Mouse (Mus musculus): Measurements from ENCODE around the gene Ccdc32. TPM values are rescaled to one million over a fixed set of nuclear protein-coding genes. Genes with fewer than 3 reads are reported as not detected.
A peak's percentile ranks its signal among the peaks of the same experiment; 100 is the strongest.
"Not testable (repeated sequence)": the region's sequence is repeated elsewhere in the genome, so short reads cannot be mapped to it uniquely, and the experiment has no call there.

Gene Ccdc32
- polyA plus RNA-seq, 1 experiment from 2014 or later = 16.3 TPM

DNA sequence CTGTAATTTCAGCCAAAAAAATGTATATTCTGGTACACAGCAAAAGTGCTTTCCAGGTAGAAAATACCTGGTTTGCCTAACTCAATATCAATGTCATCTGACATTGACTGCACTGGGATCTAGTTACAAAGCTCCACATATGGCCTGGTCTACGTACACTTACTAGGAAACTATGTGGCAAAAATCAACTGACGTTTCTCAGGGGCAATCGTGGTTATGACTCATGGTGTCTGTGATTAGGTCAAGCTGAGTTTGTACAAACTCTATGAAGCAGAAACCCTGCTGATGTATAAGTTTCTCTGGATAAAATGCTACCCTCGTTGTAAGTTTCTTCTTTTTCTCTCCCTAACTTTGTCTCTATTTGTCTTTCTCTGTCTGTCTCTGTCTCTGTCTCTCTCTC lies 3.0 kb upstream of the Ccdc32 start:
- 61% methylated on average over 4 of the region's 4 CpGs for WGBS
- Histone ChIP-seq H3K27ac (ENCODE audit: poor library complexity, severe bottlenecking) (no peak overlapping the region), H3K27me3 (replicated peaks) (no peaks in the 10 kb centered on the region), H3K9ac (no peak overlapping the region), H3K4me2 (no peak overlapping the region), H3K4me3 (no peak overlapping the region), H3K36me3 (peaks cover 5% of the 10 kb centered on the region), H3K9me3 (replicated peaks) (no peaks in the 10 kb centered on the region), H3K4me1 (replicated peaks) (peaks cover 15% of the 10 kb centered on the region)
- no peak for ATAC-seq (ENCODE audit: insufficient number of reproducible peaks, low FRiP score)

DNA sequence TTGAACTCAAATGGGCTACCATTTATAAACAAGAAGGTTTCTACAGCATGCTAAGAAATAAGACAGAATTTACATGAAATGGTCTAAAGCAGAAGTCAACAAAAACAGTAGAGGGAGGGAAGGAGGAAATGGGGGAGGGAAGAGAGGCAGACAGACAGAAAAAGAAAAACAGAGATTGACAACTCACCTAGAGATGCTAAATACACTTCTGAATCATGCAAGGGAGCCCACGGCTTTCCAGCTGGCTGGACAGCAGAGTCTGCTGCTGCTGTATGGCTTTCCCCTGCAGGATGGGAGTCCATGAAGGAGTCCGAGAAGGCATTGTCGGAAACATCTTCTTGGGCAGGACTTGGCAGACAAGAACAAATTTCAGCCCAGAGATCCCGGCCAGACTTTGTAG lies 2.2 kb downstream of the Ccdc32 start:
- Histone ChIP-seq H3K9me3 (replicated peaks) (no peaks in the 10 kb centered on the region), H3K36me3 (peaks cover 34% of the 10 kb centered on the region), H3K4me3 (no peak overlapping the region), H3K27me3 (replicated peaks) (no peaks in the 10 kb centered on the region), H3K4me2 (no peak overlapping the region), H3K4me1 (replicated peaks) (peaks cover 9% of the 10 kb centered on the region), H3K27ac (ENCODE audit: poor library complexity, severe bottlenecking) (no peak overlapping the region), H3K9ac (no peak overlapping the region)
- ATAC-seq (ENCODE audit: insufficient number of reproducible peaks, low FRiP score) = no peak
- WGBS = 90% methylated on average over 4 of the region's 4 CpGs

DNA sequence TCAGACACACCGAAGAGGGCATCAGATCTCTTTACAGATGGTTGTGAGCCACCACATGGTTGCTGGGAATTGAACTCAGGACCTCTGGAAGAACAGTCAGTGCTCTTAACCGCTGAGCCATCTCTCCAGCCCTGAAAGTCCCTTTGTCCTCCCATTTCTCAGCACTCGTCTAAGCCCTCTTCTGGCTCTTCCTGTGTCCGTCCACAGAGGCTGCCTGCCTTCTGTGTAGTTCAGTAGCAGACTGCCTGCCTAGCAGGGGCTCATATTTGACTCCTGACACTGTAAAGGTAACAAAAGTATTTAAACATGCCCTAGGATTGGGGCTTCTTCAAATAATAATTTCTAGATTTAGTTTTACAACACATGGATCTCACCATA lies 4.0 kb downstream of the Ccdc32 start:
- H3K27ac ChIP-seq (ENCODE audit: poor library complexity, severe bottlenecking) = no peak overlapping the region
- ATAC-seq (ENCODE audit: insufficient number of reproducible peaks, low FRiP score) = no peak
- H3K9ac ChIP-seq = no peak overlapping the region
- H3K4me1 ChIP-seq (replicated peaks) = peaks cover 9% of the 10 kb centered on the region
- H3K9me3 ChIP-seq (replicated peaks) = no peaks in the 10 kb centered on the region
- H3K36me3 ChIP-seq = peaks cover 47% of the 10 kb centered on the region
- WGBS = 69% methylated on average over 4 of the region's 4 CpGs
- no peaks in the 10 kb centered on the region for H3K27me3 ChIP-seq (replicated peaks)
- H3K4me3 ChIP-seq = no peak overlapping the region
- H3K4me2 ChIP-seq = no peak overlapping the region

DNA sequence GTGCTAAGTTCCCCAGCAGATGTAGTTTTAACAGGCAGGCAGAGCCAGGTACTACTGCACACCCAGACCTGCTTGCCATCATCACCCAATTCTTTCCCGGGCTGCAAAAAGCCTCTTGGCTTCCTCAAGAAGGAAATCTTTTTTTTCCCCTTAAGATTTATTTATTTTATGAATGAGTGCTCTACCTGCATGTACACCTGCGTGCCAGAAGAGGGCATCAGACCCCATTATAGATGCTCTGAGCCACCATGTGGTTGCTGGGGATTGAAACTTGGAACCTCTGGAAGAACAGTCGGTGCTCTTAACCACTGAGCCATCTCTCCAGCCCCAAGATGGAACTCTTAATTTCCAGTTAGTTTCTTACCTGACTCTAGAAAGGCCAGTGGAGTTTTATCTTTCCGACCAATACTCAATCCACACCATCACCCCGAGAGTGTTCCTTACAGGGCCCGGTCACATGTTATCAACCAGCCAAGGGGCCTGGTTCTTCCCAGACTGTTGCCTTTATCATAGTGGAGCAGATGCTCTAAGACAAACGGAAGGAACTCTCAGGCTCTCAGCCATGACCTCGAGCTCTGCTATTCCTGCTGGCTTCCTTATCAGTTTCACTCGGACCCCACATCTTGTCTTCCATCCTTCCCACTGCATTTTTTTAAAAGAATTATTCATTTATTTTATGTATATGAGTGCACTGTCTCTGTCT lies 4.5 kb downstream of the Ccdc32 start:
- Histone ChIP-seq H3K36me3 (peaks cover 50% of the 10 kb centered on the region), H3K9ac (no peak overlapping the region), H3K9me3 (replicated peaks) (no peaks in the 10 kb centered on the region), H3K27me3 (replicated peaks) (no peaks in the 10 kb centered on the region), H3K4me3 (no peak overlapping the region), H3K4me1 (replicated peaks) (peaks cover 9% of the 10 kb centered on the region), H3K27ac (ENCODE audit: poor library complexity, severe bottlenecking) (no peak overlapping the region), H3K4me2 (no peak overlapping the region)
- WGBS = 50% methylated on average over 9 of the region's 9 CpGs
- no peak for ATAC-seq (ENCODE audit: insufficient number of reproducible peaks, low FRiP score)

DNA sequence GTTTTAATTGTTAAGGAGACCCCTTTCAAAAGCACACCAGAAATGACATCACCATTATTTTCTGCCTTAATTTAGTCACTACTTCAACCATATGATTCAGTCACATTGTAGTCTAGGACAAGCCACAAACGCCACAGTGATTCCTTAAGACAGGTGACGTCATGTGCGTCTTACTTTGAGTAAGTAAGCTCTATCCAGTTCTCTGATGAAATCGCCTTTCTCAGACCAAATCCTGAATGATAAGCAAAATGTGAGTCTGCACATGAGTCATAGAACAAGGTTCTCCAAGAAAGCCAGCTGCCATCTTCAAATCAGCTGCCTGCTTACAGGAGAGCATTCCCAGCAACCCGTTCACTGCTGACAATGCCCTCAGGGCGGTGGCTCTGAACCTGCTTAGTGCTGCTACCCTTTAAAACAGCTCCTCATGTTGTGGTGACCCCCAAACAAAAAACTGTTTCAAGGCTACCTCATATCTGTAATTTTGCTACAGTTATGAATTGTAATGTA lies 6.0 kb downstream of the Ccdc32 start:
- H3K9me3 ChIP-seq (replicated peaks) = no peaks in the 10 kb centered on the region
- no peaks in the 10 kb centered on the region for H3K27me3 ChIP-seq (replicated peaks)
- H3K9ac ChIP-seq = no peak overlapping the region
- H3K4me1 ChIP-seq (replicated peaks) = peaks cover 17% of the 10 kb centered on the region
- H3K36me3 ChIP-seq = peaks cover 52% of the 10 kb centered on the region
- no peak overlapping the region for H3K4me3 ChIP-seq
- no peak overlapping the region for H3K27ac ChIP-seq (ENCODE audit: poor library complexity, severe bottlenecking)
- ATAC-seq (ENCODE audit: insufficient number of reproducible peaks, low FRiP score) = no peak
- H3K4me2 ChIP-seq = no peak overlapping the region
- WGBS = 92% methylated on average over 6 of the region's 6 CpGs

DNA sequence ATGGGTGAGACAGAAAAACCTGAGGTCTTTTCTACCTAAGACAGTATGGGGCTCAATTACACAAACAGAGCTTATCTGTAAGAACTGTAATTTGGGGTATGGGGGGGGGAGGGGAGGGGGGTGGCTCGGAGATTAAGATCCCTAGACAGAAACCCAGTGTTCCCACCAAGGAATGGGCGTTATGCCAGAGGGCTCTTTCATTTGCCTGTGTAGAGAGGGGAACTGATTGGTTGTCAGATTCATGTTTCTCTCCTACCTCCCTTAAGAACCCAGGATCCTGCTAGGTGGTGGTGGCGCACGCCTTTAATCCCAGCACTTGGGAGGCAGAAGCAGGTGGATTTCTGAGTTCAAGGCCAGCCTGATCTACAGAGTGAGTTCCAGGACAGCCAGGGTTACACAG lies 9.7 kb downstream of the Ccdc32 start:
- Histone ChIP-seq H3K9ac (no peak overlapping the region), H3K4me1 (replicated peaks) (peaks cover 22% of the 10 kb centered on the region), H3K27ac (ENCODE audit: poor library complexity, severe bottlenecking) (no peak overlapping the region), H3K36me3 (peaks cover 43% of the 10 kb centered on the region), H3K27me3 (replicated peaks) (no peaks in the 10 kb centered on the region), H3K4me2 (no peak overlapping the region), H3K9me3 (replicated peaks) (peaks cover 3% of the 10 kb centered on the region; the same call in 1 of the 2 replicates), H3K4me3 (no peak overlapping the region)
- ATAC-seq (ENCODE audit: insufficient number of reproducible peaks, low FRiP score) = no peak
- WGBS = 54% methylated on average over 4 of the region's 4 CpGs

DNA sequence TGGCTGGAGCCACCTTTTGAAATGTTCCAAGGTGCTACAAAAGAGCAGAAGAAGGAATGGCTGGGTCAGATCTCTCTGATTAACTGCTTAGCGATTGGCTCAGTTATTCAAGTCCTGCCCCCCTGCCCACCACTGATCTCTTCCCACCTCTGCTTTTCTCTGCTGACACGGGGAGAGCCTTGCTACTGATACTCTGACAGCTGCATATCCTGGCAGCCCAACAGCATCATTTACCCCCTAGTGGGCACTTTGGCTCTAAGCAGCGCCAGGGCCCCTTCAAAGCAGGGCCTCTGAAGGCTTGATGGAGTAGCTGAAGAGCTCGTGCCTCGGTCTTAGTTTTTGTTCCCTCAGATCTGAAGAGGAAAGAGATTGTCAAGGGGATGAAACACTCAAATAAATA lies 10.1 kb downstream of the Ccdc32 start:
- no peaks in the 10 kb centered on the region for H3K27me3 ChIP-seq (replicated peaks)
- peaks cover 22% of the 10 kb centered on the region for H3K4me1 ChIP-seq (replicated peaks)
- WGBS = 15% methylated on average over 5 of the region's 5 CpGs
- 0 out of 2 replicates have a peak overlapping the region, but pooled peaks have one; percentile 2 for H3K4me3 ChIP-seq
- H3K27ac ChIP-seq (ENCODE audit: poor library complexity, severe bottlenecking) = no peak overlapping the region
- peak overlapping the region; percentile 26 for H3K4me2 ChIP-seq
- H3K9ac ChIP-seq = no peak overlapping the region
- H3K36me3 ChIP-seq = peaks cover 41% of the 10 kb centered on the region
- H3K9me3 ChIP-seq (replicated peaks) = peaks cover 3% of the 10 kb centered on the region; the same call in 1 of the 2 replicates
- no peak for ATAC-seq (ENCODE audit: insufficient number of reproducible peaks, low FRiP score)

DNA sequence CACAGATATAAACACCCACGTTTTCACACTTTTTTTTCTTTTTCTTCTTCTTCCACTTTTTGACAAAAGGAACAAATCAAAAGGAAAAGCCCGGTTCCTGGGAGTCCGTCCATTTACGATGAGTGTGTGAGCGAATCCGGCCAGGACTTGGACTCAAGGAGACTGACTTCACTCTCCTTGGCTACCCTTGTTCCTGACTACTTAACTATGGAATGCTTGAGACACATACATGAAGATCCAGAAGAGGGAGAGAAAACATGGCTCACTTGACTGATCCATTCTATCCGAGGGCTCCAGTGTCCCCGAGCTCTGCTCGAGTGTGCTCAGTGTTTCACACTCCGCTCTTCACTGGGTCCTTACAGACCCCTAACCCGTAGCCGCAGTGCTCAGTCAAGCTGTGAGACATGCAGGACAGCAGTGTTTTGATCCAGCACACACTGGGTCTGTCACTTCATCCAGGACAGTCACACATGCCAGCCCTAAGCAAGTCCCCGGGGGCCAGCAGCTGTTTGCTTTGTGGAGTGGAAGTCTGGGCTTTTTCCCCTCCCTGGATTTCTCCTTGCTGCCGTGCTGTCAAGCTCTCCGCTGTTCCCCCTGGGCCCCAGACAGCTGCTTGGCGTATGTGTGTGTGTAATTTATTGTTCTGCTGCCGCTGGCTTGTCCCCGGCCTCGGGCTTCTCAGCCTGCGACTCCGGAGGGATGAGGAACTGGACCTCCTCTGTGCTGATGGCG lies 10.6 kb downstream of the Ccdc32 start:
- Histone ChIP-seq H3K36me3 (peaks cover 41% of the 10 kb centered on the region), H3K4me2 (peak overlapping the region; percentile 26), H3K27me3 (replicated peaks) (no peaks in the 10 kb centered on the region), H3K4me3 (0 out of 2 replicates have a peak overlapping the region, but pooled peaks have one; percentile 2), H3K27ac (ENCODE audit: poor library complexity, severe bottlenecking) (no peak overlapping the region), H3K9ac (no peak overlapping the region), H3K9me3 (replicated peaks) (peaks cover 3% of the 10 kb centered on the region; the same call in 1 of the 2 replicates), H3K4me1 (replicated peaks) (peaks cover 22% of the 10 kb centered on the region)
- 54% methylated on average over 22 of the region's 22 CpGs for WGBS
- no peak for ATAC-seq (ENCODE audit: insufficient number of reproducible peaks, low FRiP score)

DNA sequence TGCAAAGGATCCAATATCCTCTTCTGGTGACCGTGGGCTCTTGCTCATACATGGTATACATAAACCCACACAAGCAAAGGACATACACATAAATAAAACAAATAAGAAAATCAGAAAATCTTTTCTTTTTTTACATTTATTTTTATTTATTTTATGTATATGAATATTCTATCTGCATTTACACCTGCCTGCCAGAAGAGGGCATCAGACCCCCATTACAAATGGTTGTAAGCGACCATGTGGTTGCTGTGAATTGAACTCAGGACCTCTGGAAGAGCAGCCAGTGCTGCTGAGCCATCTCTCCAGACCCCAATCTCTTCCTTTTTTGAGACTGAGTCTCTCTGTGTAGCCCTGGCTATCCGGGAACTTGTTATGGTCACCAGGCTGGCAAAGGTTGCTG lies 11.5 kb downstream of the Ccdc32 start:
- peaks cover 22% of the 10 kb centered on the region for H3K4me1 ChIP-seq (replicated peaks)
- H3K36me3 ChIP-seq = peaks cover 34% of the 10 kb centered on the region
- WGBS = 90% methylated on average over 3 of the region's 3 CpGs
- H3K27me3 ChIP-seq (replicated peaks) = no peaks in the 10 kb centered on the region
- H3K27ac ChIP-seq (ENCODE audit: poor library complexity, severe bottlenecking) = no peak overlapping the region
- H3K9ac ChIP-seq = no peak overlapping the region
- H3K4me3 ChIP-seq = no peak overlapping the region
- no peak for ATAC-seq (ENCODE audit: insufficient number of reproducible peaks, low FRiP score)
- H3K9me3 ChIP-seq (replicated peaks) = peaks cover 3% of the 10 kb centered on the region; the same call in 1 of the 2 replicates
- H3K4me2 ChIP-seq = no peak overlapping the region

DNA sequence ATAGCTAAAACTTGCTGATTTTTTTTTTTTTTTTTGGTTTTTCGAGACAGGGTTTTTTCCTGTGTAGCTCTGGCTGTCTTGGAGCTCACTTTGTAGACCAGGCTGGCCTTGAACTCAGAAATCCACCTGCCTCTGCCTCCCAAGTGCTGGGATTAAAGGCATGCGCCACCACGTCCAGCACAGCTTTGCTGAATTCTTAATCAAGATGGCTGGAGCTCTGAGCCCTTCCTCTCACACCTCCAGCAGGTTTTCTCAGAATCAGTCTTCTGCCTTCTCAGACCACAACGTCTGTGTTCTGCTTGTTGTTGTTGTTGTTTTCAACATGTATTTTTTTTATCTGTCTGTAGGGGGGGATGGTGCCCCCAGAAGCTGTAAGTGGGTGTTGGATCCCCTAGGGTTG lies 12.9 kb downstream of the Ccdc32 start:
- WGBS = 74% methylated on average over 4 of the region's 4 CpGs
- H3K9me3 ChIP-seq (replicated peaks); ATAC-seq (ENCODE audit: insufficient number of reproducible peaks, low FRiP score); H3K27me3 ChIP-seq (replicated peaks); H3K4me2 ChIP-seq; H3K9ac ChIP-seq; H3K27ac ChIP-seq (ENCODE audit: poor library complexity, severe bottlenecking); H3K4me3 ChIP-seq: not testable (repeated sequence)
- H3K4me1 ChIP-seq (replicated peaks) = peaks cover 22% of the 10 kb centered on the region
- peaks cover 21% of the 10 kb centered on the region for H3K36me3 ChIP-seq

DNA sequence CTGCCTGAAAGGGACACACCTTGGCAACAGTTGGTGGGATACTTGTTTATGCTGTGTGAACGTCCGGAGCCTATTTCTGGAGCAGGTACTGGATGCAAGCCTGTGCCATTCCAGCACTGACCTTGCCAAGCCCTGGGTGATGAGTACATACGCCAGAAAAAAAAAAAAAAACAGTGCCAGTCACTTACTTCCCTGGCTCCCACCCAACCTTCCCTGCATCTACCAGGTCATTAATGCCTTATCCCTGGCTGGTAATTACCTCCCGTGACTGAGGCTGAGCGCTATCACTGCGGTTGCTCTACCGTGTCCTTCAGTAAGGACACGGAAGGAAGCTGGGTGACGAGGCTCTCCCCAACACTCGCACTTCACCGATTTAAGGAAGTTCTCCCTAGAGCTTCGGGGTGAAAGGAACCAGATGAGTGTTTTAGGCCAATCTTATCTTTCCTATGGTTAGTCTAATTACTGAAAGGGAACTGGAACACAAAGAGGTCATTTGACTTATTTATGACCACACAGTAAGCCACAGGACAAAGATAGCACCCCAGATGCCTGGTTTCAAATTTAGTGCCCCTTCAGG lies 13.5 kb downstream of the Ccdc32 start:
- Histone ChIP-seq H3K4me1 (replicated peaks) (peaks cover 22% of the 10 kb centered on the region), H3K4me2 (no peak overlapping the region), H3K27me3 (replicated peaks) (no peaks in the 10 kb centered on the region), H3K36me3 (peaks cover 15% of the 10 kb centered on the region), H3K9me3 (replicated peaks) (peaks cover 3% of the 10 kb centered on the region; the same call in 1 of the 2 replicates), H3K27ac (ENCODE audit: poor library complexity, severe bottlenecking) (no peak overlapping the region), H3K9ac (no peak overlapping the region), H3K4me3 (no peak overlapping the region)
- no peak for ATAC-seq (ENCODE audit: insufficient number of reproducible peaks, low FRiP score)
- 45% methylated on average over 12 of the region's 12 CpGs for WGBS

Measured in heart, embryonic 12.5 days (tissue).